Mouse (Mus musculus) midbrain, embryonic 12.5 days (tissue): ENCODE results near the gene Chsy1. TPM values are rescaled to one million over a fixed set of nuclear protein-coding genes. Genes with fewer than 3 reads are reported as not detected.

ENCODE experiments used
- ATAC-seq: fragments of 200-750 bp; cut with Nextera tagmentation; 2 replicates; pipeline ENCODE4 v1.8.0; 2017; ENCODE audit warnings: low read depth, moderate TSS enrichment, moderate library complexity; ENCODE audit not compliant: low FRiP score
- H3K27ac ChIP-seq: fragments of 300-500 bp; sonication (generic); replicated peaks from 2 replicates; pipeline ENCODE4 v1.5.1; 2016; ENCODE audit warnings: mild to moderate bottlenecking
- H3K27me3 ChIP-seq: fragments of 300-500 bp; sonication (generic); 2 replicates; pipeline ENCODE4 v1.6.1; 2016; ENCODE audit warnings: mild to moderate bottlenecking
- H3K36me3 ChIP-seq: fragments of 300-500 bp; sonication (generic); 2 replicates; pipeline ENCODE4 v1.6.1; 2016
- H3K4me1 ChIP-seq: fragments of 300-500 bp; sonication (generic); 2 replicates; pipeline ENCODE4 v1.6.1; 2016
- H3K4me2 ChIP-seq: fragments of 300-500 bp; sonication (generic); replicated peaks from 2 replicates; pipeline ENCODE4 v1.6.1; 2016; ENCODE audit warnings: mild to moderate bottlenecking, moderate library complexity
- H3K4me3 ChIP-seq: fragments of 300-500 bp; sonication (generic); 2 replicates; pipeline ENCODE4 v1.5.1; 2016; ENCODE audit warnings: mild to moderate bottlenecking
- H3K9ac ChIP-seq: fragments of 300-500 bp; sonication (generic); replicated peaks from 2 replicates; pipeline ENCODE4 v1.6.1; 2016; ENCODE audit warnings: mild to moderate bottlenecking, moderate library complexity
- H3K9me3 ChIP-seq: fragments of 300-500 bp; sonication (generic); 2 replicates; pipeline ENCODE4 v1.6.1; 2016; ENCODE audit warnings: mild to moderate bottlenecking
- WGBS: fragments of 180-500 bp; shearing (Covaris S2); methylation state at CpG from one replicate; pipeline ENCODE4 v1.1.7; 2016; 5-methylcytosine and 5-hydroxymethylcytosine counted together
- polyA plus RNA-seq: library from polyadenylated mRNA; unstranded; fragments of >200 nt; fragmentation: Nextera tagmentation; extraction: Ambion mirVana; gene quantifications from 2 replicates; pipeline ENCODE4 v1.2.1, GENCODE M21; 2016

Gene Chsy1
- polyA plus RNA-seq = 13.2 and 13.3 TPM in 2 replicates

GRCm38 (mm10) chr7:66108961-66109854 lies at the start of gene Chsy1:
Chsy1 (plus strand) TSS chr7:66109515.
- H3K9ac ChIP-seq = peak within 1 kb of the TSS; percentile 93
- H3K27me3 ChIP-seq = peaks cover 19% of the 10 kb centered on the region

GRCm38 (mm10) chr7:66060066-66060956 lies 49.0 kb upstream of the Chsy1 start:
- peak; percentile 95 for ATAC-seq
- peak overlapping the region; percentile 97 for H3K4me3 ChIP-seq
- peak overlapping the region; percentile 88 for H3K4me2 ChIP-seq
- H3K9ac ChIP-seq = peak overlapping the region; percentile 93
- H3K9me3 ChIP-seq = no peaks in the 10 kb centered on the region
- under 1% methylated on average over 64 of the region's 64 CpGs for WGBS
- H3K4me1 ChIP-seq = peaks cover 17% of the 10 kb centered on the region
- peaks cover 10% of the 10 kb centered on the region; the same call in 1 of the 2 replicates for H3K27me3 ChIP-seq
- H3K36me3 ChIP-seq = peaks cover 26% of the 10 kb centered on the region
- H3K27ac ChIP-seq = peak overlapping the region; percentile 73

More at GRCm38 (mm10) chr7:66108961-66109854, at the start of gene Chsy1:
- Histone ChIP-seq H3K4me2 (peak within 1 kb of the TSS; percentile 88), H3K4me1 (peaks cover 30% of the 10 kb centered on the region), H3K9me3 (no peaks in the 10 kb centered on the region), H3K36me3 (no peaks in the 10 kb centered on the region), H3K27ac (peak within 1 kb of the TSS; percentile 96), H3K4me3 (peak within 1 kb of the TSS; percentile 94)
- under 1% methylated on average over 79 of the region's 123 CpGs for WGBS
- ATAC-seq = peak; percentile 90

DNA sequence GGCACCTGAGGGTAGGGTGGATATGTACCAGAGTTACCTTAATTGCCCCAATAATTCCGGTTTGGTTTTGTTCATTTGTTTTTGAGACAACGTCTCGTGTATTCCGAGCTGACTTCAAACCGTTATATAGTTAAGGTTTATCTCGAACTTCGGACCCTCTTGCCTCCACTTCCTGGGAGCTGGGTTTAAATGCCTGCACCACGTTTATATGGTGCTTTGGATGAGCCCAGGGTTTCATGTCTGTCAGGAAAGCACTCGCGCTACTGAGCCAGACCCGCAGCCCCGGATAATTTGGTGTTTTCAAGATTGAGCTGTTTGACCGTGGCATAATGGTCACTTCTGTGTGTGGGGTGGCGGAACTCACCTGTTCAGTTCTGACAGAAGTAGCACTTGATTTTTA lies 48.3 kb upstream of the Chsy1 start:
- ATAC-seq = no peak
- H3K27ac ChIP-seq = no peak overlapping the region
- peaks cover 17% of the 10 kb centered on the region for H3K4me1 ChIP-seq
- peak overlapping the region; percentile 88 for H3K4me2 ChIP-seq
- peaks cover 10% of the 10 kb centered on the region; the same call in 1 of the 2 replicates for H3K27me3 ChIP-seq
- no peaks in the 10 kb centered on the region for H3K9me3 ChIP-seq
- H3K4me3 ChIP-seq = peak overlapping the region; percentile 97
- 3% methylated on average over 14 of the region's 14 CpGs for whole genome bisulfite sequencing
- H3K9ac ChIP-seq = peak overlapping the region; percentile 93
- peaks cover 30% of the 10 kb centered on the region for H3K36me3 ChIP-seq

DNA sequence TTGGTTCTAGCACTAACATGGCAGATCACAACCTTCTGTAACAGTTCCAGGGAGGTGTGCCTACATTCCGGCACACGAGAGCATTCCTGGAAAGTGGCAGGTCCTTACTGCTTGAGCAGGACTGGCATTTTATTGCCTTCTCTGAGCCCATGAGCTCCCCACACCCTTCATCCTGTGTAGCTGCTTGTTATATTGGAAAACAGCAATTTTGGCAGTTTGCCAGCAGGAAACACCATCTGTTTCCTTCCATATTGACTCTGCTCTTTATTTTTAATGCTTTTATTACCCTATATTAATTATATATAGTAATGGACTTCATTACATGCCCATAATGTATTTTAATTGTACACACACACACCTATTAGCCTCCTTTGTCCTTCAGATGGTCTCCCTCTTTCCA lies 32.9 kb upstream of the Chsy1 start:
- Histone ChIP-seq H3K27me3 (no peaks in the 10 kb centered on the region), H3K36me3 (peaks cover 54% of the 10 kb centered on the region), H3K9ac (no peak overlapping the region), H3K4me3 (no peak overlapping the region), H3K4me1 (peaks cover 15% of the 10 kb centered on the region), H3K9me3 (no peaks in the 10 kb centered on the region), H3K27ac (no peak overlapping the region), H3K4me2 (no peak overlapping the region)
- 96% methylated on average over 2 of the region's 2 CpGs for WGBS
- ATAC-seq = no peak

DNA sequence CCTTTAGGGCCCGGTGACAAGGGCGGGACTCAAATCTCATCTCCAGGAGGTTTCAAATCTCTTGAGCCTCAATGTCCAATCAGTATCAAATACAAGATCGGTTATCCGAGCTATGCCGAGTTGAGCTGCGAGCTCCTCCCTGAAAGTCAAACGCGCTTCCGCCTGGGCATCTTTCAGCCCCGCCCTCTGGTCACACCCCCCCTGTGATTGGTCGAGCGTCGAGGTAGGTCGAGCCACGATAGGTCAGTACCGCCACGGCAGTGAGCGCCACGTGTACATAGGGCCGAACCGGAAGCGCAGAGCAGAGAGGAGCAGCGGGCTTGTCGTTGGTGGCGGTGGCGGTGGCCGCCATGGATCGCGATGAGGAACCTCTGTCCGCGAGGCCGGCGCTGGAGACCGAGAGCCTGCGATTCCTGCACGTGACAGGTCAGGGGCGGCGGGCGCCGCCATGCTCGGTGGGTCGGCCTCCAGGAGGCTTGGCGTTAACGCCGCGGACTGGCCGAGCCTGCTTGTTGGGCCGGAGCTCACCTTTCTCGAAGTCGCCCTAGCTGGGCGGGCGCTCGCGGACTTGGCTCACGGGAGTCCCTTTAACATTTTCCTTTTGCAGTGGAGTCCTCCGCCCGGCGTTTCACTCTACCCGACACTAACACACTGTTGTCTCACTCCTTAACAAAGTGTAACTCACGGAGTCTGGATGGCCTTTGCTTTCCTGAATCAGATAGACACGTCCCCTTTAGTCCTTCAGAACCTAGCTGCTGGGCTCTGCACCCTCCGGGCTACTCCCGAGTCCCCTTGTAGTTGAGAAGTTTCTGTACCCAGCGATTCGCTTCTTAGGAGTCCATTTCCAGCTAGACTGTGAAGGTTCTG lies 29.7 kb upstream of the Chsy1 start, which contains the start of gene Selenos:
Gene Selenos, plus strand, starts transcription at position 286 of the 867 bp plus-strand sequence.
- peaks cover 17% of the 10 kb centered on the region for H3K4me1 ChIP-seq
- peak within 1 kb of the TSS; percentile 76 for H3K27ac ChIP-seq
- peak within 1 kb of the TSS; percentile 61 for H3K4me3 ChIP-seq
- peak; percentile 100 for ATAC-seq
- H3K27me3 ChIP-seq = no peaks in the 10 kb centered on the region
- no peaks in the 10 kb centered on the region for H3K9me3 ChIP-seq
- H3K36me3 ChIP-seq = peaks cover 52% of the 10 kb centered on the region
- H3K4me2 ChIP-seq = peak within 1 kb of the TSS; percentile 85
- under 1% methylated on average over 65 of the region's 65 CpGs for WGBS
- peak within 1 kb of the TSS; percentile 61 for H3K9ac ChIP-seq

DNA sequence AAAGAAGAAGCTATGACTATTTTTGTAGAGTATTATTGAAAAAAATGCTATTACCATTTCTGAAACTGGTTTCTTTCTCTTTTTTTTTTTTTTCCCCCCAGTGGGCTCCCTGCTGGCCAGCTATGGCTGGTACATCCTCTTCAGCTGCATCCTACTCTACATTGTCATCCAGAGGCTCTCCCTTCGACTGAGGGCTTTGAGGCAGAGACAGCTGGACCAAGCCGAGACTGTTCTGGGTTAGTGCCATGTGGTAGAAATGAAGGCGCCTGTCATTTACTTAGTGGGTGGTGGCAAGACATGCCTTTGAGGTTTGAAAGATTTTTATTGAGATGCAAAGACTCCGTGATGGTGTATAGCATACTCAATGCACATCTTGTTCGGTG lies 29.1 kb upstream of the Chsy1 start:
- Histone ChIP-seq H3K9me3 (no peaks in the 10 kb centered on the region), H3K9ac (peak overlapping the region; percentile 61), H3K27ac (no peak overlapping the region), H3K4me2 (peak overlapping the region; percentile 85), H3K4me1 (peaks cover 17% of the 10 kb centered on the region), H3K4me3 (peak overlapping the region; percentile 61), H3K27me3 (no peaks in the 10 kb centered on the region), H3K36me3 (peaks cover 51% of the 10 kb centered on the region)
- 45% methylated on average over 5 of the region's 5 CpGs for WGBS
- no peak for ATAC-seq

DNA sequence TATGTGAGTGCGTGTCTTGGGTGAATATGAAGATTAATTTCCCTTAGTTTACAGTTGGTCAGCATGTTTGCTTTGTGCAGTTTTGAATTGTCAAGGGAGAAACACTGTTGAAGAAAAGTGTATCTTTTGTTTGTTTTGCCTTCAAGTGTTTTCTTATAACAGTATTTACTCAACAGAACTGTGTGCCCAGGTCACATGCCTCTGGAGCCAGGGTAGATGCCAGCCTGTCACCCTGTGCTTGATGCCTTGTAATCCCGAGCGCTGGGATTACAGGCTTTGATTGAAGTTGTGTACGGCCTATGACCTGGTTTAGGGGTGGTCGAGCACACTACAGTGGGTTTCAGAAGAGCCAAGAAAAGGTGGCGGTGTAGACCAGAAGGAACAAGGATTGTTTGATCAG lies 25.6 kb upstream of the Chsy1 start:
- Histone ChIP-seq H3K4me1 (peaks cover 16% of the 10 kb centered on the region), H3K27me3 (no peaks in the 10 kb centered on the region), H3K36me3 (peaks cover 69% of the 10 kb centered on the region), H3K9me3 (no peaks in the 10 kb centered on the region), H3K4me3 (no peak overlapping the region), H3K27ac (no peak overlapping the region), H3K9ac (no peak overlapping the region), H3K4me2 (no peak overlapping the region)
- 87% methylated on average over 6 of the region's 6 CpGs for WGBS
- ATAC-seq = no peak

- H3K36me3 ChIP-seq = peaks cover 77% of the 10 kb centered on the region
- peaks cover 14% of the 10 kb centered on the region for H3K4me1 ChIP-seq
- H3K9ac ChIP-seq = no peak overlapping the region
- 91% methylated on average over 7 of the region's 7 CpGs for WGBS
- H3K4me2 ChIP-seq = no peak overlapping the region
- no peak overlapping the region for H3K27ac ChIP-seq
- ATAC-seq = no peak
- no peaks in the 10 kb centered on the region for H3K9me3 ChIP-seq
- no peaks in the 10 kb centered on the region for H3K27me3 ChIP-seq
- no peak overlapping the region for H3K4me3 ChIP-seq
Measured at GRCm38 (mm10) chr7:66084546-66084945, 24.8 kb upstream of the Chsy1 start.

- ATAC-seq = no peak
- H3K4me2 ChIP-seq = no peak overlapping the region
- no peaks in the 10 kb centered on the region for H3K27me3 ChIP-seq
- no peak overlapping the region for H3K9ac ChIP-seq
- H3K36me3 ChIP-seq = peaks cover 90% of the 10 kb centered on the region
- H3K9me3 ChIP-seq = no peaks in the 10 kb centered on the region
- WGBS = 93% methylated on average over 4 of the region's 4 CpGs
- H3K27ac ChIP-seq = no peak overlapping the region
- no peak overlapping the region for H3K4me3 ChIP-seq
- H3K4me1 ChIP-seq = no peaks in the 10 kb centered on the region
Measured at GRCm38 (mm10) chr7:66087652-66088051, 21.7 kb upstream of the Chsy1 start.

DNA sequence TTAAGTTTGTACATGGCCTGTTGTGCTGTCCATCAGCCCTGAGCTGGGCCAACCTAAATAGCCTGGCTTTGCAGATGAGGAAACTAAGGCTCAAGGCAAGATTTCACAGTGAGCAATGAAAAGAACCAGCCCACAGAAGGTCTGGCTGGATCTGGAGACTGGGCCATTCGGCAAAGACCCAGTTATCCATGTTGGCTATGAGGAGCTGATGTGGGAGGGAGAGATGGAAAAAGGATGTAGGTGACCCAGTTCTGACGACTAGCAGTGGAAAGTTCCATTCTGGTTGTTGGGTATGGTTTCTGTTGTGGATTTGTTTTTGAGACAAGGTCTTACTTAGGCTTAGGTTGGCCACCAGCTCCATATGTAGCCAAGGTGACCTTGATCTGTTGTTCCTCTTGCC lies 21.2 kb upstream of the Chsy1 start:
- H3K36me3 ChIP-seq = peaks cover 86% of the 10 kb centered on the region

GRCm38 (mm10) chr7:66090676-66091190 lies 18.6 kb upstream of the Chsy1 start:
- Histone ChIP-seq H3K4me1 (no peaks in the 10 kb centered on the region), H3K27me3 (no peaks in the 10 kb centered on the region), H3K27ac (no peak overlapping the region), H3K4me2 (no peak overlapping the region), H3K9me3 (no peaks in the 10 kb centered on the region), H3K9ac (no peak overlapping the region), H3K36me3 (peaks cover 60% of the 10 kb centered on the region), H3K4me3 (no peak overlapping the region)
- no peak for ATAC-seq
- WGBS = 80% methylated on average over 11 of the region's 11 CpGs

More for the DNA sequence above, 21.2 kb upstream of the Chsy1 start:
- H3K9ac ChIP-seq = no peak overlapping the region
- H3K9me3 ChIP-seq = no peaks in the 10 kb centered on the region
- H3K4me3 ChIP-seq = no peak overlapping the region
- H3K27ac ChIP-seq = no peak overlapping the region
- ATAC-seq = no peak
- WGBS = 95% methylated on average over 2 of the region's 2 CpGs
- H3K4me1 ChIP-seq = no peaks in the 10 kb centered on the region
- no peaks in the 10 kb centered on the region for H3K27me3 ChIP-seq
- no peak overlapping the region for H3K4me2 ChIP-seq
